In genomic region chr5:8632901-8633300, GRCm38 (mm10) we compare ENCODE assay signal across 32 mouse cellular contexts.
"Had no signal": no experiment of that assay in that cellular context is flagged by ENCODE, and none has a peak within 500 bp of the region (broad histone marks: within the 10 kb centered on the region; RNA-seq: fewer than 3 reads in every experiment).

No protein-coding gene starts in this region.

- H3K4me1 ChIP-seq: heart, embryonic 10.5 days; heart, embryonic 12.5 days; heart, embryonic 13.5 days; heart, embryonic 15.5 days; hindbrain, embryonic 12.5 days; hindbrain, embryonic 13.5 days; hindbrain, embryonic 15.5 days; kidney, embryonic 15.5 days had no signal

- DNase-seq: heart, adult 2 months; heart, postnatal 10 days; heart, postnatal 14 days; heart, postnatal 36 days; heart, postnatal 4 days; kidney, adult 11 months; kidney, adult 18-20 months; kidney, adult 2 months; kidney, adult 8-10 months; kidney, adult 9 months; kidney, postnatal 10 days; kidney, postnatal 14 days; kidney, postnatal 25 days; kidney, postnatal 36 days; kidney, postnatal 4 days; layer of hippocampus, adult 9-11 months; layer of hippocampus, postnatal 36 days had no signal

- H3K9ac ChIP-seq: heart, embryonic 12.5 days; heart, embryonic 13.5 days; heart, embryonic 15.5 days; hindbrain, embryonic 12.5 days; hindbrain, embryonic 13.5 days; hindbrain, embryonic 15.5 days; kidney, embryonic 15.5 days had no signal

- H3K36me3 ChIP-seq: heart, embryonic 10.5 days; heart, embryonic 12.5 days; heart, embryonic 13.5 days; heart, embryonic 15.5 days; hindbrain, embryonic 12.5 days; hindbrain, embryonic 13.5 days; hindbrain, embryonic 15.5 days; kidney, embryonic 15.5 days had no signal

- H3K4me3 ChIP-seq: heart, adult 2 months; heart, embryonic 10.5 days; heart, embryonic 12.5 days; heart, embryonic 13.5 days; heart, embryonic 15.5 days; hindbrain, embryonic 12.5 days; hindbrain, embryonic 13.5 days; hindbrain, embryonic 15.5 days; kidney, embryonic 15.5 days; layer of hippocampus, adult 2 months; left cerebral cortex, adult 2 months had no signal

- H3K4me2 ChIP-seq: heart, embryonic 11.5 days; heart, embryonic 12.5 days; heart, embryonic 13.5 days; heart, embryonic 15.5 days; hindbrain, embryonic 12.5 days; hindbrain, embryonic 13.5 days; hindbrain, embryonic 15.5 days; kidney, embryonic 15.5 days had no signal

- ATAC-seq: hindbrain, embryonic 16.5 days; hindbrain, postnatal 0 days; inflammation-experienced regulatory T-cells, adult 6 months had no signal

- H3K27me3 ChIP-seq: heart, embryonic 12.5 days; heart, embryonic 13.5 days; heart, embryonic 15.5 days; hindbrain, embryonic 12.5 days; hindbrain, embryonic 13.5 days; hindbrain, embryonic 15.5 days; kidney, embryonic 15.5 days had no signal

- H3K9me3 ChIP-seq: heart, embryonic 10.5 days; heart, embryonic 12.5 days; heart, embryonic 13.5 days; heart, embryonic 15.5 days; hindbrain, embryonic 12.5 days; hindbrain, embryonic 13.5 days; hindbrain, embryonic 15.5 days; kidney, embryonic 15.5 days had no signal

- H3K27ac ChIP-seq: heart, adult 2 months; heart, embryonic 10.5 days; heart, embryonic 13.5 days; heart, embryonic 15.5 days; hindbrain, embryonic 12.5 days; hindbrain, embryonic 13.5 days; hindbrain, embryonic 15.5 days; hindbrain, postnatal 0 days; kidney, embryonic 15.5 days; kidney, postnatal 0 days; layer of hippocampus, adult 2 months; left cerebral cortex, adult 2 months had no signal
